Mouse (Mus musculus) liver, adult 2 months (tissue): ENCODE data around the gene Ern2. TPM values are rescaled to one million over a fixed set of nuclear protein-coding genes. Genes with fewer than 3 reads are reported as not detected.

ENCODE experiments used
- DNase-seq: peaks from one replicate; pipeline ENCODE4 v3.0.0-alpha.2; 2011; ENCODE audit warnings: low read depth, low spot score; ENCODE audit errors: extremely low read depth
- H3K27ac ChIP-seq: fragments of 200-500 bp; replicated peaks from 2 replicates; pipeline ENCODE4 v1.5.1; 2012; ENCODE audit warnings: low read depth, mild to moderate bottlenecking, control low read depth, inconsistent platforms, low read length; ENCODE audit not compliant: insufficient read depth
- H3K27me3 ChIP-seq: fragments of 200-500 bp; 2 replicates; pipeline ENCODE4 v1.6.1; 2012; ENCODE audit warnings: mild to moderate bottlenecking, moderate library complexity, low read length, inconsistent platforms; ENCODE audit not compliant: control insufficient read depth, insufficient read depth
- H3K36me3 ChIP-seq: fragments of 200-500 bp; 2 replicates; pipeline ENCODE4 v1.6.1; 2012; ENCODE audit warnings: low read length, inconsistent platforms; ENCODE audit not compliant: control insufficient read depth, insufficient read depth
- H3K4me1 ChIP-seq: fragments of 200-500 bp; 2 replicates; pipeline ENCODE4 v1.6.1; 2011; ENCODE audit warnings: low read length; ENCODE audit not compliant: control insufficient read depth, insufficient read depth
- H3K4me3 ChIP-seq: fragments of 200-500 bp; 2 replicates; pipeline ENCODE4 v1.5.1; 2011; ENCODE audit warnings: low read depth, mild to moderate bottlenecking, control low read depth, low read length, moderate library complexity; ENCODE audit not compliant: insufficient read depth
- H3K79me2 ChIP-seq: fragments of 200-500 bp; 2 replicates; pipeline ENCODE4 v1.6.1; 2012; ENCODE audit warnings: inconsistent platforms, mild to moderate bottlenecking, low read length, moderate library complexity; ENCODE audit not compliant: control insufficient read depth, insufficient read depth
- H3K9ac ChIP-seq: fragments of 200-500 bp; 2 replicates; pipeline ENCODE4 v1.6.1; 2012; ENCODE audit warnings: low read depth, mild to moderate bottlenecking, control low read depth, inconsistent platforms, low read length
- CTCF ChIP-seq: fragments of 200-500 bp; IDR thresholded peaks from 2 replicates; pipeline ENCODE4 v1.5.1; 2011; ENCODE audit warnings: low read depth, low read length, control low read depth
- POLR2A ChIP-seq: fragments of 200-500 bp; IDR thresholded peaks from 2 replicates; pipeline ENCODE4 v1.6.1; 2011; ENCODE audit warnings: low read length, control low read depth; ENCODE audit not compliant: insufficient read depth; ENCODE audit errors: extremely low read depth
- WGBS: fragments of 180-500 bp; shearing (Covaris S2); methylation state at CpG from one replicate; pipeline ENCODE4 v1.1.7; 2018; 5-methylcytosine and 5-hydroxymethylcytosine counted together
- polyA plus RNA-seq: library from polyadenylated mRNA; depleted of rRNA; stranded (reverse); fragments of >200 nt; gene quantifications from 2 replicates; pipeline ENCODE4 v1.2.3, GENCODE M21; 2012; rRNA removed
- total RNA-seq: library from RNA; depleted of rRNA; stranded (reverse); fragments of >200 nt; gene quantifications from 2 replicates; pipeline ENCODE4 v1.2.3, GENCODE M21; 2014; rRNA removed

The Ern2 gene
- total and polyA plus RNA-seq, 2 experiments, result 0.10 TPM; not detected in 1

DNA sequence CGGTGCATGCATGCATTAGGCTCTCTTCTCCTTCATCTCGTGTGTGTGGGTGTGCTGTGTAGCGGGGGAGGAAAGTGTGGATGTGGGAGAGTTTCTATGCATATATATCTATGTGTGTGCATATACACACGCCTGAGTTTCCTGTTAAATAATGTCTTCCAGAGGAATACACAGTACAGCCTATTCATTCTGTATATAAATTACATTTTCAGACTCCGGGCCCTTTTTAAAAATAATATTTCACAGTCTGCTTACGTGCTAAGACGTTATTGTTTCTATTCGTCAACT is 52.7 kb downstream of the Ern2 start:
- WGBS, result 13% methylated on average over 8 of the region's 8 CpGs

DNA sequence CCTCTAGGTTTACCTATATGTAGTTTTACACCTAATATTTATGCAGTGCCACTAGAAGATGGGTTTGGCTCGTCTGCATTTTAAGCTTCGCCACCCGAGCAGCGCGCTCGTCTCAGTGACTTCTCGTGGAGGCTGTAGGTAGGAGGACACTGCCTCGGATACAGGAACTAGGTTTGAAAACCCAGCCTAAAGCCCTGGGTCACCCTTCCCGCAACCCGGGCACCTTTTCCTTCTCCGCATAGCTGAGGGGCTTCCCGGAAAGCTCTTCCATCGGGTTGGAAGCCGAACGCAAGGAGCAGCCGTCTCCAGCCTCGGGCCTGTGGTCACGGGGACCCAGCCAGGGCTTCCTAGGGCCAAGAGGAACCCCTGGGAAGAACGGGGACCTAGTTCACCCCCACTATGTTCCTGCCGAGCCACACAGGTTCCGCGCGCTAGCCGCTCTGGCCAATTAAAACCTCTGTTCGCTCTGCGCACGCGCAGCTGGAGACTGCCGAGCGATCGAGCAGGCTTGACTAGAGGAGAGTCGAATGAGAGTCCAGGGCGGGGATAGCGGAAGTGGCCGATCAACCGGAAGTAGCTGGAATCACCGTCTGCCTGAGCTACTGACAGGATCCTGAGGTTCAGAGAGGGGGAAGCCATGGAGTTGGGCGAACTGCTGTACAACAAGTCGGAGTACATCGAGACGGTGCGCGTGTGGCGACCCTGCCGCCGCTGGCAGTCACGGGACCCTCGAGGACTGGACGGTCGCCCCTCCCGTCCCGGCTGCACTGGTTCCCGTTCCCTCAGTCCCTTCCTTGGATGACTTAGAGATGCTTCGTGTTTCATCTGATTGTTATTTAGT is 53.3 kb downstream of the Ern2 start, which contains the start of the genes Palb2 and Dctn5:
Gene Palb2 (minus strand): TSS at position 489 of the 841 bp plus-strand sequence.
Gene Dctn5 (plus strand): TSS at position 545 of the 841 bp plus-strand sequence.
- Histone ChIP-seq H3K27me3 (no peaks in the 10 kb centered on the region), H3K4me1 (0 out of 2 replicates have a peak, but pooled peaks cover 4% of the 10 kb centered on the region), H3K4me3 (peak within 1 kb of the TSS; percentile 84), H3K36me3 (peaks cover 18% of the 10 kb centered on the region), H3K27ac (peak within 1 kb of the TSS; percentile 30; the same call in 1 of the 2 replicates), H3K79me2 (peaks cover 3% of the 10 kb centered on the region; the same call in 1 of the 2 replicates), H3K9ac (peak within 1 kb of the TSS; percentile 89)
- under 1% methylated on average over 54 of the region's 54 CpGs for WGBS
- DNase-seq, result peak; percentile 86
- TF ChIP-seq POLR2A, result no peak
- no peak for TF ChIP-seq CTCF

More for the DNA sequence above, 52.7 kb downstream of the Ern2 start:
- peak overlapping the region; percentile 84 for H3K4me3 ChIP-seq
- peaks cover 3% of the 10 kb centered on the region; the same call in 1 of the 2 replicates for H3K79me2 ChIP-seq
- H3K36me3 ChIP-seq, result peaks cover 24% of the 10 kb centered on the region
- no peak for TF ChIP-seq CTCF
- no peak for TF ChIP-seq POLR2A
- peak overlapping the region; percentile 89 for H3K9ac ChIP-seq
- peak overlapping the region; percentile 30; the same call in 1 of the 2 replicates for H3K27ac ChIP-seq
- H3K27me3 ChIP-seq, result no peaks in the 10 kb centered on the region
- no peak for DNase-seq
- 0 out of 2 replicates have a peak, but pooled peaks cover 4% of the 10 kb centered on the region for H3K4me1 ChIP-seq

DNA sequence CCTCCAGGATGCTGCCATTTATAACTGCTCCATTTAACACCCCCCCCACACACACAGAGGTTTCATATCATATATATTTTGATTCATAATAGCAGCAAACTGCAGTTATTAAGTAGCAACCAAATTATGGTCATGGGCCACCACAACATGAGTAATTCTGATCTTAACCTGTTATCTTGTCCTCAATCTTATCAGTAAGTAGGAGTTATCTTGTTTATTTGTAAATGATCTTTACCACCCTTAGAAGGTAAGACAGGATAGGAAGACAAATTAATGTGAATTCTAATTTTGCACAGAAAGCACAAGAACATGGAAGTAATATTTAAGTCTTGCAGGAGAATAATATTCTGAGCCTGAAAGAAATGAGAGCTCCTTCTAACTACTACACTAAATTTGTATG is 54.2 kb downstream of the Ern2 start:
- Histone ChIP-seq H3K27ac (no peak overlapping the region), H3K9ac (no peak overlapping the region), H3K36me3 (peaks cover 12% of the 10 kb centered on the region; the same call in 1 of the 2 replicates), H3K4me3 (no peak overlapping the region), H3K27me3 (no peaks in the 10 kb centered on the region), H3K4me1 (0 out of 2 replicates have a peak, but pooled peaks cover 4% of the 10 kb centered on the region), H3K79me2 (peaks cover 3% of the 10 kb centered on the region; the same call in 1 of the 2 replicates)
- no peak for DNase-seq
- no peak for TF ChIP-seq CTCF
- no peak for TF ChIP-seq POLR2A

DNA sequence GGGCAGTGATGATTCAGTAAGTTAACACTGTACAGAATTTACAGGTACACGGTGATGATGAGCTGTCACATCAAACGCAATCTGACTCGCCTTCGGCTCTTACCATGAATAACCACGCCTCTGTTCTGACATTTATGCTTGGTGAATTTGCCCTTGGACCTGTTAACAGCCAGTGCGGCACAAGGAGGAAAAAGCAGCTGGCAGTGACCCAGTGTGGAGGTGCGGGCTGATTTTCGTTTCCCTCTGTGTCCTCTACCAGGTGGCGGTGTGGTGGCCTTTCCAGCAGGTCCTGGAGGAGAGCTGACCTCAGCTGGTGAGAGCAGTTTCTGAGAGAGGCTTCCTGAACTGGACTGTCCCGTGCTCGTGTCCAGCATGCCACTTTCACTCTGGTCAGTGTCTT is 59.1 kb downstream of the Ern2 start:
- H3K4me1 ChIP-seq, result no peaks in the 10 kb centered on the region
- no peaks in the 10 kb centered on the region for H3K27me3 ChIP-seq
- H3K4me3 ChIP-seq, result no peak overlapping the region
- no peak overlapping the region for H3K27ac ChIP-seq
- no peaks in the 10 kb centered on the region for H3K36me3 ChIP-seq
- H3K79me2 ChIP-seq, result no peaks in the 10 kb centered on the region
- TF ChIP-seq CTCF (no peak), POLR2A (no peak)
- WGBS, result 95% methylated on average over 11 of the region's 11 CpGs
- DNase-seq, result no peak
- H3K9ac ChIP-seq, result no peak overlapping the region

DNA sequence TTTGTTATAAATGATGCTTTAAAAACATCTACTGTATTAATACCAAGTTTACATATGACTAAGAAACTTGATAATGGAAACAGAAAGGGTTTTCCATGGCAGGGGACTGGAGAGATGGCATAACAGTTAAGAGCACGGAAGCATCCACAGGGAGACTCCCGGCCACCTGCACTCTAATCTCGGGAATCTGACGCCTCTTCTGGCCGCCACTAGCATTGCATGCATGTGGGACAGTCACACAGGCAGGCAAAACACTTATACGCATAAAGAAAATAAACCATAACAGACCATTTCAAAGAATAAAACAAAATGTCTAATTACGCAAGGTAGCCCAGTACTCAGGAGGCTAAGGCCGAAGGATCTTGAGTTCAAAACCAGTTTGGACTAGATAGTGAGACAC is 60.4 kb downstream of the Ern2 start:
- 84% methylated on average over 8 of the region's 8 CpGs for WGBS
- no peak overlapping the region for H3K27ac ChIP-seq
- H3K36me3 ChIP-seq, result no peaks in the 10 kb centered on the region
- TF ChIP-seq CTCF (no peak), POLR2A (no peak)
- H3K4me3 ChIP-seq, result no peak overlapping the region
- no peaks in the 10 kb centered on the region for H3K79me2 ChIP-seq
- H3K27me3 ChIP-seq, result no peaks in the 10 kb centered on the region
- no peak overlapping the region for H3K9ac ChIP-seq
- DNase-seq, result no peak
- no peaks in the 10 kb centered on the region for H3K4me1 ChIP-seq

DNA sequence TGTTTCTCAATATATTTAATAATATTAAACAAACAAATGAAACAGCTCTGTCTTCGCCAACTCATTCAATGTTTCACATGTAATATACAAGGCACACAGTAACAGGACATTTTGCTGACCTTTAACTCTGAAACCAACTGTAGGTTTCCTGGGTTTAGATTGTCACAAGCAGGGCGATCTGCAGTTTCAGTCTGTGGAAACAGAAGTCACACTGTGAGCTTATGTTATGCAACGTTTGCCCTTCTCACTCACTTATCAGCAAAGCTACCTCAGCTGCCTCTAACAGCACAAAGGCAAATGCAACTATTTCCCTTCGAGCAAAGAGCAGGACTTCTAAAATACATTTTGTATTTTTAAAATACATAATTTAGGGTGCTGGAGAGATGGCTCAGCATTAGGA is 62.5 kb downstream of the Ern2 start:
- Histone ChIP-seq H3K36me3 (no peaks in the 10 kb centered on the region; the same call in 1 of the 2 replicates), H3K27ac (no peak overlapping the region), H3K4me3 (no peak overlapping the region), H3K79me2 (no peaks in the 10 kb centered on the region), H3K4me1 (peaks cover 1% of the 10 kb centered on the region; the same call in 1 of the 2 replicates), H3K9ac (no peak overlapping the region), H3K27me3 (no peaks in the 10 kb centered on the region)
- 32% methylated on average over 4 of the region's 4 CpGs for WGBS
- TF ChIP-seq POLR2A (no peak), CTCF (no peak)
- DNase-seq, result no peak

Other genes with a start within 250 kb of the Ern2 start
- 15.4 and 17.8 TPM in 2 replicates for gene Cog7, start 204.5 kb downstream of the Ern2 start, total RNA-seq
- gene Cog7, start 204.5 kb downstream of the Ern2 start, polyA plus RNA-seq, result 15.6 and 17.6 TPM in 2 replicates
- 6.8 and 7.7 TPM in 2 replicates for gene Gga2, start 165.0 kb downstream of the Ern2 start, total RNA-seq
- gene Gga2, start 165.0 kb downstream of the Ern2 start, polyA plus RNA-seq, result 13.5 and 15.5 TPM in 2 replicates
- gene Ubfd1, start 119.0 kb downstream of the Ern2 start, total RNA-seq, result 15.2 and 21.0 TPM in 2 replicates
- 14.4 and 15.8 TPM in 2 replicates for gene Ubfd1, start 119.0 kb downstream of the Ern2 start, polyA plus RNA-seq
- gene Ears2, start 118.9 kb downstream of the Ern2 start, total RNA-seq, result 9.8 and 13.0 TPM in 2 replicates
- gene Ears2, start 118.9 kb downstream of the Ern2 start, polyA plus RNA-seq, result 13.3 and 15.2 TPM in 2 replicates
- 72.3 and 84.0 TPM in 2 replicates for gene Ndufab1, start 84.3 kb downstream of the Ern2 start, total RNA-seq
- gene Ndufab1, start 84.3 kb downstream of the Ern2 start, polyA plus RNA-seq, result 379 and 468 TPM in 2 replicates
- gene Palb2, start 53.2 kb downstream of the Ern2 start, total RNA-seq, result 0.83 and 1.4 TPM in 2 replicates
- gene Palb2, start 53.2 kb downstream of the Ern2 start, polyA plus RNA-seq, result 0.23 and 0.51 TPM in 2 replicates
- 13.9 and 14.6 TPM in 2 replicates for gene Dctn5, start 53.2 kb downstream of the Ern2 start, total RNA-seq
- 30.0 and 32.7 TPM in 2 replicates for gene Dctn5, start 53.2 kb downstream of the Ern2 start, polyA plus RNA-seq
- gene Plk1, start 26.8 kb downstream of the Ern2 start, total RNA-seq, result 0.40 and 0.74 TPM in 2 replicates
- gene Plk1, start 26.8 kb downstream of the Ern2 start, polyA plus RNA-seq, result 0.24 and 0.42 TPM in 2 replicates
- 4.5 and 5.3 TPM in 2 replicates for gene Chp2, start 33.3 kb upstream of the Ern2 start, total RNA-seq
- 2.5 and 2.8 TPM in 2 replicates for gene Chp2, start 33.3 kb upstream of the Ern2 start, polyA plus RNA-seq
- 3.7 and 5.6 TPM in 2 replicates for gene Prkcb, start 102.5 kb upstream of the Ern2 start, total RNA-seq
- gene Prkcb, start 102.5 kb upstream of the Ern2 start, polyA plus RNA-seq, result 1.5 and 2.5 TPM in 2 replicates